Mouse (Mus musculus) heart, embryonic 14.5 days (tissue): ENCODE measurements around the gene Mettl7a2. TPM values are rescaled to one million over a fixed set of nuclear protein-coding genes. Genes with fewer than 3 reads are reported as not detected.

ENCODE experiments used
- polyA plus RNA-seq: library from polyadenylated mRNA; unstranded; fragments of >200 nt; fragmentation: Nextera tagmentation; extraction: Ambion mirVana; gene quantifications from 2 replicates; pipeline ENCODE4 v1.2.1, GENCODE M21; 2014

Gene Mettl7a2
- polyA plus RNA-seq, 1 experiment from 2014 or later, result not detected

Other genes starting within 250 kb of the Mettl7a2 start
- 36.8 and 37.1 TPM in 2 replicates for gene Atf1, start 125.4 kb upstream of the Mettl7a2 start, polyA plus RNA-seq
- gene Tmprss12, start 72.4 kb upstream of the Mettl7a2 start, polyA plus RNA-seq, result not detected in 2 replicates
- gene Mettl7a1, start 49.1 kb upstream of the Mettl7a2 start, polyA plus RNA-seq, result 2.2 and 3.8 TPM in 2 replicates
- not detected in 2 replicates for gene Mettl7a3, start 18.3 kb upstream of the Mettl7a2 start, polyA plus RNA-seq
- not detected in 2 replicates for gene Methig1, start 51 bp upstream of the Mettl7a2 start, polyA plus RNA-seq
- gene Higd1c, start 11.3 kb downstream of the Mettl7a2 start, polyA plus RNA-seq, result not detected in 2 replicates
- not detected in 2 replicates for gene Gm5475, start 68.9 kb downstream of the Mettl7a2 start, polyA plus RNA-seq
- 12.7 and 14.1 TPM in 2 replicates for gene Slc11a2, start 71.9 kb downstream of the Mettl7a2 start, polyA plus RNA-seq
- 12.8 and 13.6 TPM in 2 replicates for gene Letmd1, start 115.8 kb downstream of the Mettl7a2 start, polyA plus RNA-seq
- 7.8 and 8.1 TPM in 2 replicates for gene Csrnp2, start 142.3 kb downstream of the Mettl7a2 start, polyA plus RNA-seq
- gene Tfcp2, start 198.8 kb downstream of the Mettl7a2 start, polyA plus RNA-seq, result 17.1 and 19.9 TPM in 2 replicates
- 7.1 and 8.2 TPM in 2 replicates for gene Pou6f1, start 246.8 kb downstream of the Mettl7a2 start, polyA plus RNA-seq